Mouse (Mus musculus) lung, embryonic 15.5 days (tissue): ENCODE measurements around the gene Supt4a. TPM values are rescaled to one million over a fixed set of nuclear protein-coding genes. Genes with fewer than 3 reads are reported as not detected.
A peak's percentile ranks its signal among the peaks of the same experiment; 100 is the strongest.

ENCODE experiments used
- ATAC-seq: fragments of 200-750 bp; cut with Nextera tagmentation; 2 replicates; pipeline ENCODE4 v1.8.0; 2017; ENCODE audit warnings: moderate number of reproducible peaks, borderline replicate concordance; ENCODE audit not compliant: low FRiP score, low TSS enrichment; ENCODE audit errors: extremely low read depth
- H3K27ac ChIP-seq: fragments of 300-500 bp; sonication (generic); 2 replicates; pipeline ENCODE4 v1.5.1; 2015; ENCODE audit warnings: moderate library complexity, mild to moderate bottlenecking, inconsistent platforms
- H3K27me3 ChIP-seq: fragments of 300-500 bp; sonication (generic); 2 replicates; pipeline ENCODE4 v1.6.1; 2015; ENCODE audit warnings: inconsistent platforms
- H3K36me3 ChIP-seq: fragments of 300-500 bp; sonication (generic); 2 replicates; pipeline ENCODE4 v1.6.1; 2015; ENCODE audit warnings: inconsistent platforms
- H3K4me1 ChIP-seq: fragments of 300-500 bp; sonication (generic); 2 replicates; pipeline ENCODE4 v1.6.1; 2015; ENCODE audit warnings: inconsistent platforms
- H3K4me2 ChIP-seq: fragments of 300-500 bp; sonication (generic); 2 replicates; pipeline ENCODE4 v1.6.1; 2015; ENCODE audit warnings: inconsistent platforms, mild to moderate bottlenecking, moderate library complexity
- H3K4me3 ChIP-seq: fragments of 300-500 bp; sonication (generic); 2 replicates; pipeline ENCODE4 v1.5.1; 2015; ENCODE audit warnings: mild to moderate bottlenecking, inconsistent platforms
- H3K9ac ChIP-seq: fragments of 300-500 bp; sonication (generic); 2 replicates; pipeline ENCODE4 v1.6.1; 2015; ENCODE audit warnings: inconsistent platforms
- H3K9me3 ChIP-seq: fragments of 300-500 bp; sonication (generic); 2 replicates; pipeline ENCODE4 v1.6.1; 2016; ENCODE audit warnings: inconsistent platforms
- WGBS: fragments of 180-500 bp; shearing (Covaris S2); methylation state at CpG from one replicate; pipeline ENCODE4 v1.1.7; 2015; 5-methylcytosine and 5-hydroxymethylcytosine counted together
- polyA plus RNA-seq: library from polyadenylated mRNA; unstranded; fragments of >200 nt; fragmentation: Nextera tagmentation; extraction: Ambion mirVana; gene quantifications from 2 replicates; pipeline ENCODE4 v1.2.1, GENCODE M21; 2015

Gene Supt4a
- polyA plus RNA-seq, 1 experiment from 2014 or later: 144 TPM

DNA sequence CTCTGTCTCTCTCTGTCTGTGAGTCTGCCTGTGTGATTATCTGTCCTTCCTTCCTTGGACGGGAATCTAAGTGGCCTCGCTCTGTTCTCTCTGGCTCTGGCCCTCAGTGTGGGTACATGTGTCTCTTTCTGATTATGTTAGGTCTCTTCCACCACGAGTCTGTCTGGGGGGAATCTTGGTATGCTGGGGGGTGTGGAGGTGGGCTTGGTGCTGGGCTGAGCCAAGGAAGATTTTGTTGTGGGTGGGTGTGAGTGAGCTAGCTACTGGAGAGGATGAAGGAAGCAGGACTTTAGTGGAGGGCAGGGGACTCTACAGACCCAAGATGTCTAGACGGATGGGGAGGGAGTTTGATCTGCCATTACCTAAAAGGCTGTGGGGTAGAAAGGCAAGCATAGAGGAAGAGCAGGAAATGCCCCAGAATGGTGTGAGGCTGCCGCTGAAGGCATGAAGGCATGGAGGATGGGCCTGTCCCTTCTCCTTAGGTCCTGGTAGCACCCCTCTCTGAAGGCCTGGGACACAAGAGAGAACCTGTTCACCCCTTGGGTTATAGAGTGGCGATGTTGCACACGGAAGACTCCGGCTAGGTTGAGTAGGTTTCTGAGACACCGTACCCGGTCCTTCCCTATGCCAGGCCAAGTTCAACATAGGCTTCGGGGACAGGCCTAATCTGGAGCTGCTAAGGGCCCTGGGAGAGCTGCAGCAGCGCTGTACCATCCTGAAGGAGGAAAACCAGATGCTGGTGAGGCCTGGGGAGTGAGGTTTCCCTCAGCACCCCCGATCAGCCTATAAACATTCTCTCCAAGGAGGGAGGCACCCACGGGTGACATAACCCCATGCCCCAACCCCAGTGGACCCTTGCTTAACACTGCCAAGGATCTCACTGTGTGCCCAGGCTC is 24.7 kb downstream of the Supt4a start:
- no peak for ATAC-seq
- Histone ChIP-seq H3K27ac (no peak overlapping the region), H3K4me2 (no peak overlapping the region), H3K4me1 (0 out of 2 replicates have a peak, but pooled peaks cover 11% of the 10 kb centered on the region), H3K9ac (no peak overlapping the region), H3K27me3 (peaks cover 80% of the 10 kb centered on the region), H3K4me3 (no peak overlapping the region), H3K9me3 (no peaks in the 10 kb centered on the region), H3K36me3 (no peaks in the 10 kb centered on the region)
- WGBS: 77% methylated on average over 14 of the region's 14 CpGs

DNA sequence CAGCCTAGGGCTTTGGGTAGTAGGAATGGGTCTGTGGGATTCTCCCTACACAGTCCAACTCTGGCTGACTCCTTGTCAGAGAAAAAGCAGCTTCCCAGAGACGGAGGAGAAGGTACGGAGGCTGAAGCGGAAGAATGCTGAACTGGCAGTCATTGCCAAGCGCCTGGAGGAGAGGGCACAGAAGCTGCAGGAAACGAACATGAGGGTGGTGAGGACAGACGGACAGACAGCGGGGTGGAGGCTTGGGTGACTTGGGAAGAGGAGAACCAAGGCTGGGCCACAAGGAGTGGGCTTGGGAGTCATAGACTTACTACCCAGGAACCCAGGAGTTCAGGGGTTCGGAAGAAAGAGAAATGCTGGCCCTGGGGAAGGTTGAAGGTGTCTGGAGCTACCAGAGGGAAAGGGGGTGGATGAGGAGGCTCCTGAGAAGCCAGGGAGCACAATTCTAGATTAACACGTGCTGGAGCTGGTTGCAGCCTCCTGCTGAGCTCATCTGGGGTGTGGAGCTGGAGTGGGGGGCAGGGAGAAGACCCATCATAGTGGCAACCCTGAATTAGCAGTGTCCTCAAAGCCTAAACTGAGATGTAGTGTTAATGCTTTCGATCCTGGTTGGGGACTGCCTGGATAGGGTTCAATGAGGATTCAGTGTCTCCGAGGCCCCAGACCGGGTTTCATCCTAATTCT is 25.5 kb downstream of the Supt4a start:
- H3K4me1 ChIP-seq: 0 out of 2 replicates have a peak, but pooled peaks cover 11% of the 10 kb centered on the region
- WGBS: 44% methylated on average over 12 of the region's 12 CpGs

DNA sequence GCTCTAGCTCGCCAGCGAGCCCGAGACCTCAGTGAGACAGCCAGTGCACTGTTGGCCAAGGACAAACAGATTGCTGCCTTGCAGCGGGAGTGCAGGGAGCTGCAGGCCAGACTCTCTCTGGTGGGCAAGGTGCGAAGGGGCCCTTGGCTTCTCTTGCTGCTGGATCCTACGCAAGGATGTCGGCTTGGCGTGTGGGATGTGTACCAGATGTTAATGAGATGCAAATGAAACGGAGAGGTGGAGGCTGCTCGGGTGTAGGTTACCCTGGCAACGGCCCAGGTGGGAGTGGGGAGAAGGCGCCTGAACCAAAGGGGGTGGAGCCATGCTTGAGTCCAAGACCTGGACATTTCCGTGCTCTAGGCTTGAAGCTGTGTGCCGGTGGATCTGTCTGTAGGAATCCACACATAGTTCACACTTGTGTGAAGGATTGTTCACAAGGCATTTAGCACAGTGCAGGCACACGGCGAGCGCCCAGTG is 26.2 kb downstream of the Supt4a start:
- peak overlapping the region; percentile 47; the same call in 1 of the 2 replicates for H3K9ac ChIP-seq
- peak; percentile 27; the same call in 1 of the 2 replicates for ATAC-seq
- 0 out of 2 replicates have a peak, but pooled peaks cover 11% of the 10 kb centered on the region for H3K4me1 ChIP-seq
- no peaks in the 10 kb centered on the region for H3K9me3 ChIP-seq
- WGBS: 2% methylated on average over 17 of the region's 17 CpGs
- H3K27ac ChIP-seq: no peak overlapping the region
- peak overlapping the region; percentile 48 for H3K4me3 ChIP-seq
- H3K27me3 ChIP-seq: peaks cover 80% of the 10 kb centered on the region
- peak overlapping the region; percentile 93 for H3K4me2 ChIP-seq
- H3K36me3 ChIP-seq: no peaks in the 10 kb centered on the region

More for the DNA sequence above, 25.5 kb downstream of the Supt4a start:
- Histone ChIP-seq H3K27ac (no peak overlapping the region), H3K36me3 (no peaks in the 10 kb centered on the region), H3K27me3 (peaks cover 80% of the 10 kb centered on the region), H3K4me2 (0 out of 2 replicates have a peak overlapping the region, but pooled peaks have one; percentile 93), H3K9me3 (no peaks in the 10 kb centered on the region), H3K4me3 (no peak overlapping the region), H3K9ac (no peak overlapping the region)
- ATAC-seq: no peak

DNA sequence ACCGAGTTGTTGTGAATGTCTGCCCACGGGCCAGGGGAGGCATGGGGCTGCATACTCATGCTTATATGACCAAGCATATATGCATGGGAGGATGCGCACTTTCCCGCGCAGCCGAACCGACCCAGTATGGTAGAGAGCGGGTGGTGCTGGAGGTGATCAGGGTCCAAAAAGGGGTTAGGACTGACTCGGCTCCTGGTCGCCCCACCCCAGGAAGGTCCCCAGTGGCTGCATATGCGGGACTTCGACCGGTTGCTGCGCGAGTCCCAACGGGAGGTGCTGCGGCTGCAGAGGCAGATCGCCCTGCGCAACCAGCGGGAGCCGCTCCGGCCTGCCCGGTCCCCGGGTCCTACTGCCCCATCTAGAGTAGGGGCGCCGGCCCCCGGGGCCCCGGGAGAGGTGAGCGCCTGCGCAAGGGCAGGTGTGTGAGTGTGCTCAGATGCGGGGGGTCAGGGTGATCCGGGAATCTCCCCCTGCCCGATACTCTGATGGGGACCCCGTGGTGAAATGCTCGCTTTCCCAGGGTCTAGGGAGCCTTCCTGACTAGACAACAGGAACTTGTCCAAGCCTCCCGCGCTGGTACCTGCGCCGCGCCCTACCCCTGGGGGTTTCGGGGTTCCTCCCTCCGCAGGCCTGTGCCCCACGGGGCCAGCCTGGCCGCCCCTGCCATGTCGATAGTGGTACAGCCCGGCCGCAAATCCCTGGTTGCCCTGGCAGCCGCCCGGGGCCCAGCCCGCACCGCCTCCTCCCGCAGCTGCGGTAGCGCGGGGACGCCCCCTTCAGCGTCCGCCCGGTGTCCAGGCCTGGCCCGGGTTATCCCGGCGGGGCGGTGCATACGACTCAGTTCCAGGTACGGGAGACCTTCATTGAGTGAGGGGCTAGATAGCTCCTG is 26.9 kb downstream of the Supt4a start:
- H3K36me3 ChIP-seq: no peaks in the 10 kb centered on the region
- ATAC-seq: peak; percentile 12; the same call in 1 of the 2 replicates
- 0 out of 2 replicates have a peak, but pooled peaks cover 11% of the 10 kb centered on the region for H3K4me1 ChIP-seq
- H3K4me2 ChIP-seq: peak overlapping the region; percentile 93
- peaks cover 78% of the 10 kb centered on the region for H3K27me3 ChIP-seq
- no peaks in the 10 kb centered on the region for H3K9me3 ChIP-seq
- H3K4me3 ChIP-seq: peak overlapping the region; percentile 48
- peak overlapping the region; percentile 47 for H3K9ac ChIP-seq
- no peak overlapping the region for H3K27ac ChIP-seq
- WGBS: under 1% methylated on average over 64 of the region's 65 CpGs

- Histone ChIP-seq H3K27me3 (peaks cover 33% of the 10 kb centered on the region), H3K9me3 (no peaks in the 10 kb centered on the region), H3K27ac (no peak overlapping the region), H3K36me3 (no peaks in the 10 kb centered on the region), H3K4me1 (0 out of 2 replicates have a peak, but pooled peaks cover 6% of the 10 kb centered on the region), H3K4me3 (no peak overlapping the region), H3K9ac (no peak overlapping the region), H3K4me2 (no peak overlapping the region)
- 83% methylated on average over 2 of the region's 4 CpGs for WGBS
- no peak for ATAC-seq
These were observed 31.4 kb downstream of the Supt4a start for GRCm38 (mm10) chr11:87768745-87769144.

GRCm38 (mm10) chr11:87770989-87771388 is 33.6 kb downstream of the Supt4a start:
- 46% methylated on average over 3 of the region's 3 CpGs for WGBS
- Histone ChIP-seq H3K27me3 (peaks cover 11% of the 10 kb centered on the region), H3K4me1 (no peaks in the 10 kb centered on the region), H3K4me3 (no peak overlapping the region), H3K9ac (no peak overlapping the region), H3K9me3 (no peaks in the 10 kb centered on the region), H3K36me3 (no peaks in the 10 kb centered on the region), H3K27ac (no peak overlapping the region), H3K4me2 (no peak overlapping the region)
- no peak for ATAC-seq

DNA sequence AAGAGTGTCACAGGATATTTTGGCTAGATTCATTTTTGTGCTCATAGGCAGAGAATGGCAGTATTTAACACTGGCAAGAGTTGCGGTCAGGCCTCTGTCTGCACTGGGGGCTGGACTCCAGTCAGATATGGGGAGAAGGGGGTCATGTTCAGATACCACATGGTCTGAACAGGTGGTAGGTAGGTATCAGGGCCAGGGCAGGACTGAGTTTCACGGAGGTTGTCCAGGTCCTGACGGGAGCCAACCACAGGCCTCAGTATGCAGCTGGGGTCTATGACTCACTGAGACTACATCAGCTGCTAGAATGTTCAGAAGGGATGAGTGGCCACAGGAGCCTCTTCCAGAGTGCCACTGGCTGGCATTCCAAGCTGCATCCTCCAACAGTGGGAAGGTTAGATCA is 35.0 kb downstream of the Supt4a start:
- Histone ChIP-seq H3K9ac (no peak overlapping the region), H3K9me3 (no peaks in the 10 kb centered on the region), H3K4me3 (no peak overlapping the region), H3K27ac (no peak overlapping the region), H3K36me3 (no peaks in the 10 kb centered on the region), H3K4me2 (no peak overlapping the region), H3K4me1 (no peaks in the 10 kb centered on the region), H3K27me3 (no peaks in the 10 kb centered on the region)
- ATAC-seq: no peak
- WGBS: 78% methylated on average over 3 of the region's 3 CpGs

DNA sequence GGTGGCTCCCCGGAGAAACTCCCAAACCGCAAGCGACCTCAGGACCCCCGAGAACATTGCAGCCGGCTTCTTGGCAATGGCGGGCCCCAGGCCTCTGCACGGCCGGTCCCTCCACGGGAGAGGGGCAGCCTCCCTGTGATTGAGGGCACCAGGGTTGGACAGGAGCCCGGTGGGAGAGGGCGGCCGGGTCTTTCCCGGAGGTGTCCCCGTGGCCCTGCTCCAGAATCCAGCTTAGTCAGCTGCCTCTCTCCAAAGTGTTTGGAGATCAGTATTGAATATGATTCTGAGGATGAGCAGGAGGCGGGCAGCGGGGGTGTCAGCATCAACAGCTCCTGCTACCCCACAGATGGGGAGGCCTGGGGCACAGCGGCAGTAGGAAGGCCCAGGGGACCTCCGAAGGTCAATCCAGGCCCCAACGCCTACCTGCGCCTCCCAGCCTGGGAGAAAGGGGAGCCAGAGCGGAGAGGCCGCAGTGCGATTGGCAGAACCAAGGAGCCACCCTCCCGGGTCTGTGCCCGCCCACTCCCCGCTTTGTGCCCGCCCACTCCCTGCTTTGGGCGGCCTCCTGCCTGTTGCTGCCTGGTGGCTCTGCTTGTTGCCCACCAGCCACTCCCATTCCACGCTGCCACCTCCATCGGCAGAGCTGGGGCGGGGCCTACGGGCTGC is 40.9 kb downstream of the Supt4a start:
- peak; percentile 88 for ATAC-seq

GRCm38 (mm10) chr11:87778915-87779314 is 41.6 kb downstream of the Supt4a start:
- peak; percentile 17; the same call in 1 of the 2 replicates for ATAC-seq
- no peak overlapping the region for H3K9ac ChIP-seq
- H3K36me3 ChIP-seq: no peaks in the 10 kb centered on the region
- WGBS: 36% methylated on average over 12 of the region's 12 CpGs
- no peak overlapping the region for H3K27ac ChIP-seq
- no peaks in the 10 kb centered on the region for H3K27me3 ChIP-seq
- peaks cover 12% of the 10 kb centered on the region for H3K4me1 ChIP-seq
- no peaks in the 10 kb centered on the region for H3K9me3 ChIP-seq
- peak overlapping the region; percentile 35 for H3K4me3 ChIP-seq
- peak overlapping the region; percentile 68 for H3K4me2 ChIP-seq

More for the DNA sequence above, 40.9 kb downstream of the Supt4a start:
- WGBS: 5% methylated on average over 32 of the region's 32 CpGs
- no peaks in the 10 kb centered on the region for H3K27me3 ChIP-seq
- H3K9me3 ChIP-seq: no peaks in the 10 kb centered on the region
- peaks cover 12% of the 10 kb centered on the region for H3K4me1 ChIP-seq
- no peaks in the 10 kb centered on the region for H3K36me3 ChIP-seq
- peak overlapping the region; percentile 30 for H3K9ac ChIP-seq
- H3K4me2 ChIP-seq: peak overlapping the region; percentile 68
- H3K4me3 ChIP-seq: peak overlapping the region; percentile 35
- H3K27ac ChIP-seq: no peak overlapping the region

- Histone ChIP-seq H3K27ac (no peak overlapping the region), H3K4me2 (no peak overlapping the region), H3K27me3 (no peaks in the 10 kb centered on the region), H3K9ac (no peak overlapping the region), H3K4me3 (no peak overlapping the region), H3K9me3 (no peaks in the 10 kb centered on the region), H3K4me1 (peaks cover 12% of the 10 kb centered on the region), H3K36me3 (no peaks in the 10 kb centered on the region)
- no peak for ATAC-seq
- 75% methylated on average over 4 of the region's 4 CpGs for WGBS
These were observed 42.0 kb downstream of the Supt4a start for GRCm38 (mm10) chr11:87779392-87779791.
